Mouse (Mus musculus) ovary, postnatal 10 days (tissue): ENCODE results near the gene Tmem198b.

Experiments used
- DNase-seq: peaks from one replicate; pipeline ENCODE4 v3.0.0; 2022; ENCODE audit warnings: low spot score

Tmem198b gene

DNA sequence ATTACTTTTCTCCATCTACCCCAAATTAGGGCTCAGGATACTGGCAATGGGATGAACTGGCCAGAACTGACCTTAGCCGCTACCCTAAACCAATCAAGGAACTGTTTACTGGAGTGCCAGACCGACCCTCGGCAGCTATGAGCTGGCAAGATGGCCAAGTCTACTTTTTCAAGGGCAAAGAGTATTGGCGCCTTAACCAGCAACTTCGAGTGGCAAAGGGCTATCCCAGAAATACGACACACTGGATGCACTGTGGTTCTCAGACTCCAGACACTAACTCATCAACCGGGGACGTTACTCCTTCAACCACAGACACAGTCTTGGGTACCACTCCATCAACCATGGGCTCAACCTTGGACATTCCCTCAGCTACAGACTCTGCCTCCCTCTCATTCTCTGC is 5.5 kb downstream of the Tmem198b start:
- no peak for DNase-seq

- DNase-seq = no peak
Observed at GRCm38 (mm10) chr10:128795581-128795980, 8.6 kb downstream of the Tmem198b start.

DNA sequence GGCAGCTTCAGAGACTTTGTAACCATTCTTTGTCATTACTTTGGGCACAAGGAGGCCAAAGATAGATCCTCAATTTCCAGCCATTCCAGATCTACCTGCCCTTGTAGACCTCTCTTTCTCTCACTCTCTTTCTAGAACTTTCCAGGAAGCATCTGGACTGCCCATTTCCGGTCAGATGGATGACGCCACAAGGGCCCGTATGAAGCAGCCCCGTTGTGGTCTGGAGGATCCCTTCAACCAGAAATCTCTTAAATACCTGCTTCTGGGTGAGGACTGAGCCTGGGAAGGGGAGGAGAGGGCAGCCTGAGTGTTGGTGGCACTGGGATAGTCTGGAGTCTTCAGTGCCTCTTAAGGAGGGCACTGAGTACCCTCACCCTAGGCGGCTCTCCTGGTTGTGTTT is 9.8 kb downstream of the Tmem198b start:
- no peak for DNase-seq

DNA sequence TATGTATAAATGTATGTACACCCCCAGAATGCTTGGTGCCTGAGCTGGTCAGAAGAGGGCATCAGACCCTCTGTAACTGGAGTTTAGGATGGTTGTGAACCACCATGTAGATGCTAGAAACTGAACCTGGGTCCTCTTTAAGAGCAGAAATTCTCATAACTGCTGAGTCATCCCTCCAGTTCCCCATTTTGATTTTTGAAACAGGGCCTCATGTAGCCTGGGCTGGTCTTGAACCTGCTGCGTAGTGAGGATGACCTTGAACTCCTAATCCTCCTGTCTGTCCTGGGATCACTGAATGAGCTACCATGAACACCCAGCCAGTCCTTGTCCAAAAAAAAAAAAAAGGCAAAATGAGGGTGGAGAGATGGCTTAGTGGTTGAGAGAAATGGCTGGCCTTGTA is 10.9 kb downstream of the Tmem198b start:
- DNase-seq = no peak

DNA sequence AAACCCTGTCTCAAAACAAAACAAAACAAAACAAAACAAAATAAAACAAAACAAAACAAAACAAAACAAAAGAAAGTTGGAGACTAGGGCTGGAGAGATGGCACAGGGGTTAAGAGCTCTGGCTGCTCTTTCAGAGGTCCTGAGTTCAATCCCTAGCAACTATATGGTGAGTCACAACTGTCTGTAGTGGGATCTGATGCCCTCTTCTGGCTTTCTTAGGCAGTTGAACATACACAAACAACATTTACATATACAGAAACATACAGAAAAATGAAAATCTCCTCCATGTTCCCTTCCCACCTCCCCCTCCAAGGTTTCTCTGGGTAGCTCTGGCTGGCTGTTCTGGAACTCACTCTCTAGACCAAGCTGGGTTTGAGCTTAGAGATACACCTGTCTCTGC is 12.1 kb downstream of the Tmem198b start:
- no peak for DNase-seq

DNA sequence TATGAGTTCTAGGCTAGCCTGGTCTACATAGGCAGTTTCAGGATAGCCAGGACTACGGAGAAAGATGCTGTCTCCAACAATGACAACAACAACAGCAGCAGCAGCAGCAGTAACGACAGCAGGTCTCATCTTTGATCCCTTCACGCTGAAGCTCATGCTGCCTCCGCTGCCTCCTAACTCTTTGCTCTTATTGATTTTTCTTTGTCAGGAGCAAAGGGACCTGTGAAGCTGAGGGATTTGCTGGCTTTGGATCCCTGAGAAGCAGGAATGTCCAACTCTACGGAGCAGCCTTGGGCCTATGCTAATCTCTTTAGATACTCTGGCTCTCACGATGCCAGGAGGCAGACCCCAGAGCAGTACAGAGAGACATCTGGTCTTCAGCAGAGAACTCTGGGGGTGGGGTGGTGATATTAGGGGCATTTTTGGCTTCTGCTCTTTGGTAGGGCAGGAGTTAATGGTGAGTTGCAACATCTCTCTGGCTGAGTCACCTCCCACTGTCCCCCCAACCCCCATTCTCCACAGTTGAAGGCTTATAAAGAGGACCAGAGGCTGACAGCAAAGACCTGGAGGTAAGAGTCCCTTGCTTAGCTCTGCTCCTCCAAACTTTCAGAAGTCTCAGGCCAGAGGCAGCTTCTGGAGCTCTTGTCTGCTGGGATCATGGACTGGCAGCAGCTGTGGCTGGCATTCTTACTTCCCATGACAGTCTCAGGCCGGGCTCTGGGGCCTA is 13.6 kb downstream of the Tmem198b start, which contains the start of gene Mmp19:
Mmp19 (plus strand) TSS at position 513 of the 727 bp plus-strand sequence.
- no peak for DNase-seq

DNA sequence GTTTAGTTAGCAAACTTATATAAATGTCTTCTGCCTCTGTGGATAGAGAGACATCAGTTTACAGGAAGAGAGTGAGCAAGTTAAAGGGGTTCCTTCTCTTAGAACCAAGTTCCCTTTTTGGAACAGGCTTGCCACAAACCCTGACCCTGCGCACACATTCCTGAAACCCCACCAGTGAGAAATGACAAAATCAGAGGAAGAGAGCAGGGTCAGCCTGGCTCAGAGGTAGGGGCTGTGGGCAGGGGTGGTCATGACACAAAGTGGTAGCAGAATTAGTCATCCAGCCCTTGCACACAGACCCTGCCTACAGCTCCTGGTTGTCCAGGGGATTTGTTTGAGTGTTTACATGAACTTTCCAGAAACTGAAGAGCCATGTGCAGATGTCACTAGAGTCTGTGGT is 24.0 kb downstream of the Tmem198b start:
- DNase-seq = no peak

GRCm38 (mm10) chr10:128779011-128779795 is 25.0 kb downstream of the Tmem198b start:
- DNase-seq = peak; percentile 21

GRCm38 (mm10) chr10:128778441-128778840 is 25.7 kb downstream of the Tmem198b start:
- no peak for DNase-seq

- no peak for DNase-seq
Observed at GRCm38 (mm10) chr10:128773685-128774084, 30.5 kb downstream of the Tmem198b start.

DNA sequence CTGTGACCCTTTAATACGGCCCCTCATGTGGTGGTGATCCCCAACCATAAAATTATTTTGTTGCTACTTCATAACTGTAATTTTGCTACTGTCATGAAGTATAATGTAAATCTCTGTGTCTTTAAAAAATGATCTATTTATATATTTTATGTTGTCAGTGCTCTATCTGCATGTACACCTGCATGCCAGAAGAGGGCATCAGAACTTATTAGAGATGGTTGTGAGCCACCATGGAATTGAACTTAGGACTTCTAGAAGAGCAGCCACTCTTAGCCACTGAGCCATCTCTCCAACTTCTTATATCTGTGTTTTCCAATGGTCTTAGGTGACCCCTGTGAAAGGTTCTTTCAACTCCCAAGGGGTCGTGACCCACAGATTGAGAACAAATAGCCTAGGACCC is 31.3 kb downstream of the Tmem198b start:
- no peak for DNase-seq
